Mouse (Mus musculus): Measurements from ENCODE around the gene Cfap221. TPM values are rescaled to one million over a fixed set of nuclear protein-coding genes. Genes with fewer than 3 reads are reported as not detected.

The Cfap221 gene
- total RNA-seq, 1 experiment: not detected

GRCm38 (mm10) chr1:120024331-120025049, 27.5 kb upstream of the Cfap221 start:
- Histone ChIP-seq H3K27ac (ENCODE audit: insufficient read depth, low read depth, low read length, poor library complexity, severe bottlenecking) (no peak overlapping the region), H3K9ac (ENCODE audit: insufficient read depth, low read depth, low read length, poor library complexity, severe bottlenecking) (no peak overlapping the region), H3K36me3 (ENCODE audit: control insufficient read depth, insufficient read depth, low read length, poor library complexity, severe bottlenecking) (no peaks in the 10 kb centered on the region), H3K9me3 (ENCODE audit: control insufficient read depth, insufficient read depth, low read depth, low read length) (no peaks in the 10 kb centered on the region), H3K4me3 (ENCODE audit: insufficient read depth in 1 of 2, low read depth in 1 of 2, low read length in 2 of 2, poor library complexity in 1 of 2, severe bottlenecking in 1 of 2) (no peak overlapping the region), H3K4me1 (ENCODE audit: control insufficient read depth in 2 of 2, insufficient read depth in 2 of 2, low read length in 2 of 2, poor library complexity in 1 of 2) (no peaks in the 10 kb centered on the region)
- TF ChIP-seq HCFC1 (IDR thresholded peaks at IDR 0.05; ENCODE audit: borderline replicate concordance, insufficient read depth, low read length): no peak
- TF ChIP-seq MAFK (IDR thresholded peaks at IDR 0.05; ENCODE audit: insufficient read depth, low read depth, low read length): no peak
- no peak for TF ChIP-seq ZC3H11A (IDR thresholded peaks at IDR 0.05; ENCODE audit: borderline replicate concordance, low read depth, low read length)
- no peak for TF ChIP-seq CHD2 (IDR thresholded peaks at IDR 0.05; ENCODE audit: low read depth, low read length)
- no peak for TF ChIP-seq ZNF384 (IDR thresholded peaks at IDR 0.05; ENCODE audit: low read depth, low read length)
- in situ Hi-C loops (cut with MboI; ENCODE audit: low sequenced_read_pairs in 2 of 2, unreplicated experiment in 2 of 2): no loop called here
- no peak for DNase-seq (ENCODE audit: low read depth, low spot score)

GRCm38 (mm10) chr1:120021951-120022350, 24.9 kb upstream of the Cfap221 start:
- TF ChIP-seq ZC3H11A (IDR thresholded peaks at IDR 0.05; ENCODE audit: borderline replicate concordance, low read depth, low read length) (no peak), HCFC1 (IDR thresholded peaks at IDR 0.05; ENCODE audit: borderline replicate concordance, insufficient read depth, low read length) (no peak), MAFK (IDR thresholded peaks at IDR 0.05; ENCODE audit: insufficient read depth, low read depth, low read length) (no peak), CHD2 (IDR thresholded peaks at IDR 0.05; ENCODE audit: low read depth, low read length) (no peak), ZNF384 (IDR thresholded peaks at IDR 0.05; ENCODE audit: low read depth, low read length) (no peak)
- in situ Hi-C loops (cut with MboI; ENCODE audit: low sequenced_read_pairs in 2 of 2, unreplicated experiment in 2 of 2): no loop called here
- Histone ChIP-seq H3K27ac (ENCODE audit: insufficient read depth, low read depth, low read length, poor library complexity, severe bottlenecking) (no peak overlapping the region), H3K36me3 (ENCODE audit: control insufficient read depth, insufficient read depth, low read length, poor library complexity, severe bottlenecking) (no peaks in the 10 kb centered on the region), H3K4me1 (ENCODE audit: control insufficient read depth in 2 of 2, insufficient read depth in 2 of 2, low read length in 2 of 2, poor library complexity in 1 of 2) (no peaks in the 10 kb centered on the region), H3K9ac (ENCODE audit: insufficient read depth, low read depth, low read length, poor library complexity, severe bottlenecking) (no peak overlapping the region), H3K9me3 (ENCODE audit: control insufficient read depth, insufficient read depth, low read depth, low read length) (no peaks in the 10 kb centered on the region), H3K4me3 (ENCODE audit: insufficient read depth in 1 of 2, low read depth in 1 of 2, low read length in 2 of 2, poor library complexity in 1 of 2, severe bottlenecking in 1 of 2) (no peak overlapping the region)
- DNase-seq (ENCODE audit: low read depth, low spot score): no peak

GRCm38 (mm10) chr1:120020322-120020897, 23.4 kb upstream of the Cfap221 start:
- Histone ChIP-seq H3K9me3 (ENCODE audit: control insufficient read depth, insufficient read depth, low read depth, low read length) (no peaks in the 10 kb centered on the region), H3K9ac (ENCODE audit: insufficient read depth, low read depth, low read length, poor library complexity, severe bottlenecking) (no peak overlapping the region), H3K4me1 (ENCODE audit: control insufficient read depth in 2 of 2, insufficient read depth in 2 of 2, low read length in 2 of 2, poor library complexity in 1 of 2) (no peaks in the 10 kb centered on the region), H3K36me3 (ENCODE audit: control insufficient read depth, insufficient read depth, low read length, poor library complexity, severe bottlenecking) (no peaks in the 10 kb centered on the region), H3K27ac (ENCODE audit: insufficient read depth, low read depth, low read length, poor library complexity, severe bottlenecking) (no peak overlapping the region), H3K4me3 (ENCODE audit: insufficient read depth in 1 of 2, low read depth in 1 of 2, low read length in 2 of 2, poor library complexity in 1 of 2, severe bottlenecking in 1 of 2) (no peak overlapping the region)
- no peak for TF ChIP-seq ZC3H11A (IDR thresholded peaks at IDR 0.05; ENCODE audit: borderline replicate concordance, low read depth, low read length)
- TF ChIP-seq MAFK (IDR thresholded peaks at IDR 0.05; ENCODE audit: insufficient read depth, low read depth, low read length): no peak
- TF ChIP-seq HCFC1 (IDR thresholded peaks at IDR 0.05; ENCODE audit: borderline replicate concordance, insufficient read depth, low read length): no peak
- TF ChIP-seq ZNF384 (IDR thresholded peaks at IDR 0.05; ENCODE audit: low read depth, low read length): no peak
- in situ Hi-C loops (cut with MboI; ENCODE audit: low sequenced_read_pairs in 2 of 2, unreplicated experiment in 2 of 2): no loop called here
- no peak for DNase-seq (ENCODE audit: low read depth, low spot score)

GRCm38 (mm10) chr1:120019428-120019827, 22.4 kb upstream of the Cfap221 start:
- Histone ChIP-seq H3K9me3 (ENCODE audit: control insufficient read depth, insufficient read depth, low read depth, low read length) (no peaks in the 10 kb centered on the region), H3K9ac (ENCODE audit: insufficient read depth, low read depth, low read length, poor library complexity, severe bottlenecking) (no peak overlapping the region), H3K27ac (ENCODE audit: insufficient read depth, low read depth, low read length, poor library complexity, severe bottlenecking) (no peak overlapping the region), H3K4me3 (ENCODE audit: insufficient read depth in 1 of 2, low read depth in 1 of 2, low read length in 2 of 2, poor library complexity in 1 of 2, severe bottlenecking in 1 of 2) (no peak overlapping the region), H3K4me1 (ENCODE audit: control insufficient read depth in 2 of 2, insufficient read depth in 2 of 2, low read length in 2 of 2, poor library complexity in 1 of 2) (no peaks in the 10 kb centered on the region), H3K36me3 (ENCODE audit: control insufficient read depth, insufficient read depth, low read length, poor library complexity, severe bottlenecking) (no peaks in the 10 kb centered on the region)
- DNase-seq (ENCODE audit: low read depth, low spot score): no peak
- in situ Hi-C loops (cut with MboI; ENCODE audit: low sequenced_read_pairs in 2 of 2, unreplicated experiment in 2 of 2): no loop called here
- TF ChIP-seq HCFC1 (IDR thresholded peaks at IDR 0.05; ENCODE audit: borderline replicate concordance, insufficient read depth, low read length) (no peak), MAFK (IDR thresholded peaks at IDR 0.05; ENCODE audit: insufficient read depth, low read depth, low read length) (no peak), ZNF384 (IDR thresholded peaks at IDR 0.05; ENCODE audit: low read depth, low read length) (no peak), CHD2 (IDR thresholded peaks at IDR 0.05; ENCODE audit: low read depth, low read length) (no peak), ZC3H11A (IDR thresholded peaks at IDR 0.05; ENCODE audit: borderline replicate concordance, low read depth, low read length) (no peak)
